Comparison of ENCODE assay signal across 19 mouse cellular contexts in genomic region chr7:54599776-54600175, GRCm38 (mm10).
"Had no signal": no experiment of that assay in that cellular context is flagged by ENCODE, and none has a peak within 500 bp of the region (broad histone marks: within the 10 kb centered on the region; RNA-seq: fewer than 3 reads in every experiment).

No protein-coding gene starts in this region.

- H3K27ac ChIP-seq: kidney, postnatal 0 days; layer of hippocampus, adult 2 months; liver, embryonic 13.5 days; midbrain, embryonic 12.5 days; neural tube, embryonic 13.5 days; stomach, postnatal 0 days had no signal

- H3K27me3 ChIP-seq: liver, embryonic 13.5 days; midbrain, embryonic 12.5 days; neural tube, embryonic 13.5 days had no signal

- H3K36me3 ChIP-seq: liver, embryonic 13.5 days; midbrain, embryonic 12.5 days; neural tube, embryonic 13.5 days had no signal

- DNase-seq: kidney, postnatal 25 days; layer of hippocampus, adult 9-11 months; liver, embryonic 13.5 days; lung, adult 2 months; lung, postnatal 14 days; lung, postnatal 4 days; right cerebral cortex, adult 18-20 months; right cerebral cortex, postnatal 14 days; right cerebral cortex, postnatal 4 days; thymus, adult 2 months; thymus, postnatal 14 days; thymus, postnatal 4 days had no signal

- H3K4me2 ChIP-seq: liver, embryonic 13.5 days; midbrain, embryonic 12.5 days; neural tube, embryonic 13.5 days had no signal

- H3K9me3 ChIP-seq: liver, embryonic 13.5 days; midbrain, embryonic 12.5 days; neural tube, embryonic 13.5 days had no signal

- H3K4me1 ChIP-seq: liver, embryonic 13.5 days; midbrain, embryonic 12.5 days; neural tube, embryonic 13.5 days had no signal

- ATAC-seq: midbrain, embryonic 16.5 days had no signal

- H3K4me3 ChIP-seq: layer of hippocampus, adult 2 months; liver, embryonic 13.5 days; midbrain, embryonic 12.5 days; myocyte; neural tube, embryonic 13.5 days had no signal

- H3K9ac ChIP-seq: liver, embryonic 13.5 days; midbrain, embryonic 12.5 days; neural tube, embryonic 13.5 days had no signal
